Mouse (Mus musculus) MEL (cell line): ENCODE results near the gene Usp22. TPM values are rescaled to one million over a fixed set of nuclear protein-coding genes. Genes with fewer than 3 reads are reported as not detected.
A peak's percentile ranks its signal among the peaks of the same experiment; 100 is the strongest.

Source experiments
- DNase-seq: peaks from one replicate; pipeline ENCODE4 v3.0.0; 2011; ENCODE audit warnings: low read depth, low spot score
- H3K27ac ChIP-seq: 2 replicates; pipeline ENCODE4 v1.5.1; 2012; ENCODE audit warnings: low read depth, mild to moderate bottlenecking, control low read depth, low read length, moderate library complexity; ENCODE audit not compliant: control insufficient read depth
- H3K27me3 ChIP-seq, 2 experiments: fragments of 150-350 bp in 1 of 2; sonication (generic) in 1 of 2; 2 replicates each; pipeline ENCODE4 v1.6.1; 2012; ENCODE audit warnings: low read length in 2 of 2, mild to moderate bottlenecking in 2 of 2, improper control_type of control experiment in 1 of 2, moderate library complexity in 1 of 2; ENCODE audit not compliant: insufficient read depth in 2 of 2, control insufficient read depth in 1 of 2
- H3K36me3 ChIP-seq, 2 experiments: 2 replicates each; pipeline ENCODE4 v1.6.1; 2012 to 2014; ENCODE audit warnings: low read length in 2 of 2, improper control_type of control experiment in 1 of 2, inconsistent platforms in 1 of 2, mild to moderate bottlenecking in 1 of 2; ENCODE audit not compliant: insufficient read depth in 2 of 2, control insufficient read depth in 1 of 2
- H3K4me1 ChIP-seq, 2 experiments: fragments of 150-350 bp in 1 of 2; sonication (generic) in 1 of 2; 2 replicates each; pipeline ENCODE4 v1.6.1; 2012; ENCODE audit warnings: low read length in 2 of 2, improper control_type of control experiment in 1 of 2, mild to moderate bottlenecking in 1 of 2; ENCODE audit not compliant: insufficient read depth in 2 of 2, control insufficient read depth in 1 of 2
- H3K4me3 ChIP-seq, 2 experiments: fragments of 150-350 bp in 1 of 2; sonication (generic) in 1 of 2; 2 replicates each; pipeline ENCODE4 v1.5.1; 2012; ENCODE audit warnings: low read depth in 2 of 2, low read length in 2 of 2, mild to moderate bottlenecking in 2 of 2, moderate library complexity in 2 of 2, control low read depth in 1 of 2, improper control_type of control experiment in 1 of 2; ENCODE audit not compliant: control insufficient read depth in 1 of 2, insufficient read depth in 1 of 2
- H3K79me2 ChIP-seq: 2 replicates; pipeline ENCODE4 v1.6.1; 2012; ENCODE audit warnings: mild to moderate bottlenecking, low read length, moderate library complexity; ENCODE audit not compliant: control insufficient read depth, poor library complexity, insufficient read depth
- H3K9ac ChIP-seq: 2 replicates; pipeline ENCODE4 v1.6.1; 2012; ENCODE audit warnings: low read depth, mild to moderate bottlenecking, control low read depth, low read length, moderate library complexity; ENCODE audit not compliant: control insufficient read depth, poor library complexity, severe bottlenecking
- H3K9me3 ChIP-seq: fragments of 150-350 bp; sonication (generic); replicated peaks from 2 replicates; pipeline ENCODE4 v1.6.1; 2012; ENCODE audit warnings: mild to moderate bottlenecking, low read length, improper control_type of control experiment, moderate library complexity; ENCODE audit not compliant: insufficient read depth
- CHD1 ChIP-seq: IDR thresholded peaks from 2 replicates; pipeline ENCODE4 v1.6.1; 2012; ENCODE audit warnings: low read depth, mild to moderate bottlenecking, inconsistent platforms, low read length, improper control_type of control experiment
- CHD2 ChIP-seq: IDR thresholded peaks from 2 replicates; pipeline ENCODE4 v1.6.1; 2011; ENCODE audit warnings: low read length, improper control_type of control experiment
- CTCF ChIP-seq, 3 experiments: IDR thresholded peaks in 2 of 3; conservative IDR thresholded peaks in 1 of 3; 2 replicates each; pipeline ENCODE4 v1.5.1; 2011 to 2012; ENCODE audit warnings: low read length in 3 of 3, low read depth in 2 of 3, mild to moderate bottlenecking in 2 of 3, improper control_type of control experiment in 1 of 3, inconsistent platforms in 1 of 3, mixed read lengths in 1 of 3, moderate library complexity in 1 of 3; ENCODE audit not compliant: control insufficient read depth in 1 of 3, insufficient read depth in 1 of 3, poor library complexity in 1 of 3, severe bottlenecking in 1 of 3
- E2F4 ChIP-seq: IDR thresholded peaks from 2 replicates; pipeline ENCODE4 v1.6.1; 2011; ENCODE audit warnings: low read depth, low read length, improper control_type of control experiment, borderline replicate concordance
- ELF1 ChIP-seq: IDR thresholded peaks from 2 replicates; pipeline ENCODE4 v1.6.1; 2014; ENCODE audit warnings: low read depth, mild to moderate bottlenecking, inconsistent platforms, low read length, improper control_type of control experiment, moderate library complexity
- EP300 ChIP-seq, 2 experiments: IDR thresholded peaks; 2 replicates each; pipeline ENCODE4 v1.6.1; 2011; ENCODE audit warnings: improper control_type of control experiment in 2 of 2, low read length in 2 of 2, low read depth in 1 of 2, mild to moderate bottlenecking in 1 of 2
- ETS1 ChIP-seq: IDR thresholded peaks from 2 replicates; pipeline ENCODE4 v1.6.1; 2012; ENCODE audit warnings: low read depth, mild to moderate bottlenecking, inconsistent platforms, low read length, improper control_type of control experiment, moderate library complexity
- GABPA ChIP-seq: IDR thresholded peaks from 2 replicates; pipeline ENCODE4 v1.6.1; 2012; ENCODE audit warnings: low read depth, mild to moderate bottlenecking, inconsistent platforms, low read length, improper control_type of control experiment, moderate library complexity
- GATA1 ChIP-seq: IDR thresholded peaks from 2 replicates; pipeline ENCODE4 v1.6.1; 2011; ENCODE audit warnings: low read depth, low read length, improper control_type of control experiment
- JUND ChIP-seq: IDR thresholded peaks from 2 replicates; pipeline ENCODE4 v1.6.1; 2011; ENCODE audit warnings: low read depth, mild to moderate bottlenecking, improper control_type of control experiment, low read length
- KAT2A ChIP-seq: conservative IDR thresholded peaks from 2 replicates; pipeline ENCODE4 v1.6.1; 2012; ENCODE audit warnings: low read depth, low read length, improper control_type of control experiment, inconsistent platforms
- MAFK ChIP-seq: IDR thresholded peaks from 2 replicates; pipeline ENCODE4 v1.6.1; 2011; ENCODE audit warnings: low read depth, mild to moderate bottlenecking, low read length, improper control_type of control experiment, borderline replicate concordance
- MAX ChIP-seq: IDR thresholded peaks from 2 replicates; pipeline ENCODE4 v1.6.1; 2011; ENCODE audit warnings: low read length, improper control_type of control experiment
- MAZ ChIP-seq: IDR thresholded peaks from 2 replicates; pipeline ENCODE4 v1.6.1; 2012; ENCODE audit warnings: low read depth, mild to moderate bottlenecking, inconsistent platforms, low read length, improper control_type of control experiment
- MEF2A ChIP-seq: IDR thresholded peaks from 2 replicates; pipeline ENCODE4 v1.6.1; 2014; ENCODE audit warnings: low read depth, mild to moderate bottlenecking, inconsistent platforms, low read length, improper control_type of control experiment; ENCODE audit not compliant: poor library complexity, insufficient replicate concordance, severe bottlenecking; ENCODE audit errors: extremely low read depth
- MXI1 ChIP-seq: IDR thresholded peaks from 2 replicates; pipeline ENCODE4 v1.6.1; 2011; ENCODE audit warnings: mild to moderate bottlenecking, low read depth, low read length, improper control_type of control experiment
- MYB ChIP-seq: IDR thresholded peaks from 2 replicates; pipeline ENCODE4 v1.6.1; 2011; ENCODE audit warnings: mild to moderate bottlenecking, low read depth, low read length, improper control_type of control experiment
- MYC ChIP-seq: IDR thresholded peaks from 2 replicates; pipeline ENCODE4 v1.6.1; 2011; ENCODE audit warnings: low read depth, mild to moderate bottlenecking, low read length, improper control_type of control experiment, moderate library complexity
- NELFE ChIP-seq: IDR thresholded peaks from 2 replicates; pipeline ENCODE4 v1.6.1; 2011; ENCODE audit warnings: low read depth, low read length, improper control_type of control experiment
- NRF1 ChIP-seq: IDR thresholded peaks from 2 replicates; pipeline ENCODE4 v1.6.1; 2014; ENCODE audit warnings: low read depth, mild to moderate bottlenecking, inconsistent platforms, low read length, improper control_type of control experiment, moderate library complexity; ENCODE audit not compliant: poor library complexity, insufficient read depth, severe bottlenecking
- POLR2A ChIP-seq, 2 experiments: IDR thresholded peaks; 2 replicates each; pipeline ENCODE4 v1.6.1; 2011 to 2012; ENCODE audit warnings: low read length in 2 of 2, mild to moderate bottlenecking in 2 of 2, control low read depth in 1 of 2, improper control_type of control experiment in 1 of 2, low read depth in 1 of 2, moderate library complexity in 1 of 2; ENCODE audit not compliant: control insufficient read depth in 1 of 2, insufficient read depth in 1 of 2, poor library complexity in 1 of 2
- POLR2AphosphoS2 ChIP-seq: IDR thresholded peaks from 2 replicates; pipeline ENCODE4 v1.6.1; 2011; ENCODE audit warnings: low read length, improper control_type of control experiment
- POLR2AphosphoS5 ChIP-seq: IDR thresholded peaks from 2 replicates; pipeline ENCODE4 v1.6.1; 2012; ENCODE audit warnings: low read depth, borderline replicate concordance, mild to moderate bottlenecking, inconsistent platforms, low read length, moderate library complexity, mixed read lengths
- RAD21 ChIP-seq: IDR thresholded peaks from 2 replicates; pipeline ENCODE4 v1.6.1; 2011; ENCODE audit warnings: mild to moderate bottlenecking, low read depth, low read length, improper control_type of control experiment
- RCOR1 ChIP-seq: IDR thresholded peaks from 2 replicates; pipeline ENCODE4 v1.6.1; 2012; ENCODE audit warnings: low read depth, mild to moderate bottlenecking, inconsistent platforms, low read length, improper control_type of control experiment
- SIN3A ChIP-seq: IDR thresholded peaks from 2 replicates; pipeline ENCODE4 v1.6.1; 2012; ENCODE audit warnings: low read length, improper control_type of control experiment, inconsistent platforms
- SMC3 ChIP-seq: IDR thresholded peaks from 2 replicates; pipeline ENCODE4 v1.6.1; 2011; ENCODE audit warnings: low read depth, low read length, improper control_type of control experiment
- TAL1 ChIP-seq: IDR thresholded peaks from 2 replicates; pipeline ENCODE4 v1.6.1; 2012; ENCODE audit warnings: mild to moderate bottlenecking, inconsistent platforms, low read length, moderate library complexity, mixed read lengths
- TBP ChIP-seq: IDR thresholded peaks from 2 replicates; pipeline ENCODE4 v1.8.0; 2011; ENCODE audit warnings: low read depth, low read length, improper control_type of control experiment
- TCF12 ChIP-seq: IDR thresholded peaks from 2 replicates; pipeline ENCODE4 v1.6.1; 2014; ENCODE audit warnings: low read depth, mild to moderate bottlenecking, inconsistent platforms, low read length, improper control_type of control experiment, moderate library complexity
- UBTF ChIP-seq: IDR thresholded peaks from 2 replicates; pipeline ENCODE4 v1.6.1; 2012; ENCODE audit warnings: low read depth, mild to moderate bottlenecking, inconsistent platforms, low read length, improper control_type of control experiment, moderate library complexity, borderline replicate concordance; ENCODE audit not compliant: insufficient read depth
- USF1 ChIP-seq: IDR thresholded peaks from 2 replicates; pipeline ENCODE4 v1.6.1; 2014; ENCODE audit warnings: low read depth, mild to moderate bottlenecking, inconsistent platforms, low read length, improper control_type of control experiment, moderate library complexity
- USF2 ChIP-seq, 2 experiments: IDR thresholded peaks; 2 replicates each; pipeline ENCODE4 v1.6.1; 2011 to 2012; ENCODE audit warnings: improper control_type of control experiment in 2 of 2, low read length in 2 of 2, borderline replicate concordance in 1 of 2, inconsistent platforms in 1 of 2, low read depth in 1 of 2, mild to moderate bottlenecking in 1 of 2; ENCODE audit not compliant: insufficient read depth in 1 of 2
- ZC3H11A ChIP-seq: IDR thresholded peaks from 2 replicates; pipeline ENCODE4 v1.6.1; 2012; ENCODE audit warnings: low read depth, mild to moderate bottlenecking, inconsistent platforms, low read length, improper control_type of control experiment
- ZMIZ1 ChIP-seq: IDR thresholded peaks from 2 replicates; pipeline ENCODE4 v1.6.1; 2012; ENCODE audit warnings: low read depth, mild to moderate bottlenecking, inconsistent platforms, low read length, improper control_type of control experiment, moderate library complexity
- ZNF384 ChIP-seq: IDR thresholded peaks from 2 replicates; pipeline ENCODE4 v1.6.1; 2012; ENCODE audit warnings: low read depth, mild to moderate bottlenecking, inconsistent platforms, low read length, improper control_type of control experiment
- polyA plus RNA-seq, 2 experiments: library from polyadenylated mRNA; stranded (reverse) in 1 of 2; unstranded in 1 of 2; fragments of >175 nt in 1 of 2; fragments of >200 nt in 1 of 2; gene quantifications; 2 replicates each; pipeline versions ENCODE4 v1.2.1 to v1.2.4; 2012; ENCODE audit warnings: low replicate concordance in 2 of 2, low read depth in 1 of 2; ENCODE audit not compliant: insufficient read length in 2 of 2, insufficient read depth in 1 of 2, missing spikeins in 1 of 2
- total RNA-seq: library from RNA; depleted of rRNA; stranded (reverse); fragments of 300-350 nt; gene quantifications from 2 replicates; pipeline ENCODE4 v1.2.3, GENCODE M21; 2012

Gene Usp22
- total and polyA plus RNA-seq, 3 experiments = 36.5 to 646 (median 36.9) TPM

DNA sequence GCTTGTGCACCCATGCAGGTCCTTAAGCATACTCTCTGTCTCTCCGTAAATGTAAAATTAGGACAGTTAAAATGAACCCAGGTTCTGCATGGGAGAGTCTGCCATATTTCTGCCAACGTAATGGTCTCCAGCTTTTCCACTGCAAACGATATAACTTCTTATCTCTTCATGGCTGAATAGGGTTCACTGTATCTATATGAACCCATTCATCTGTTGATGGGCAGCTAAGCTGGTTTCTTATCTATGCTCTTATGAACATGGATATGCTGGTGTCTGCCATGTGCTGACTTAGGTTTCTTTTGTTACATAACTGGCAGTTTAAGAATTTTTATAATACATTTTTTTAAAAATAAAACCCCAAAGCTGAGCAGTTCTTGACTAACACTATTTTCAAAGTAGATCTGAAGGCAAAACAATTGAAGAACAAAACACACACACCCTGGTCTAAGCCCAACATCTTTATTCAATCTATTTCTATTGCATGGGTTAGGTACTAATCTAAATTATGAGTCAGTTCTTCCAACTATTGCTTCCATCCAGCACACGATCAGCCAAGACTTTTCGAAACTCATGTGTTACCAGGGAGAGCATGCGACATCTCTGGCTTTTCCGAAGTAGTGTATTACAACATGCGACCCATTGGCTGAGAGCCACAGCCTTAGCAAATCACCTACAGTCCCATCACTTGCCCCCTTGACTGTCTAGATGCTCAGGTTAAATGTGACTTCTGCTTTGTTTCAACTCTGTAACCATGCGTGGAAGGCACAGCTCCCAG is 48.3 kb upstream of the Usp22 start:
- no peak overlapping the region; a peak in 1 of 4 replicates for H3K4me3 ChIP-seq
- H3K27ac ChIP-seq = no peak overlapping the region
- H3K79me2 ChIP-seq = no peaks in the 10 kb centered on the region
- no peaks in the 10 kb centered on the region for H3K9me3 ChIP-seq
- peak; percentile 32 for DNase-seq
- no peaks in the 10 kb centered on the region; a peak in 1 of 4 replicates for H3K27me3 ChIP-seq
- H3K9ac ChIP-seq = no peak overlapping the region
- H3K4me1 ChIP-seq = peaks cover 11 to 12% of the 10 kb centered on the region in 2 experiments
- H3K36me3 ChIP-seq = peaks cover 0 to 8% of the 10 kb centered on the region in 2 experiments; a peak in 2 of 4 replicates
- TF ChIP-seq TAL1 = no peak
- 0 out of 2 replicates have a peak, but pooled peaks have one; percentile 44 for TF ChIP-seq SIN3A
- no peak for TF ChIP-seq MEF2A
- no peak for TF ChIP-seq POLR2AphosphoS5
- TF ChIP-seq CHD2 = no peak
- TF ChIP-seq NELFE = no peak
- TF ChIP-seq TCF12 = peak; percentile 77
- no peak for TF ChIP-seq RAD21
- no peak for TF ChIP-seq UBTF
- TF ChIP-seq ZC3H11A = no peak
- peak; percentile 59 for TF ChIP-seq ETS1
- TF ChIP-seq ZMIZ1 = no peak
- TF ChIP-seq POLR2AphosphoS2 = no peak
- TF ChIP-seq USF2 (IDR thresholded peaks at IDR 0.05; ENCODE audit: borderline replicate concordance in 1 of 2, insufficient read depth in 1 of 2, low read depth in 1 of 2, low read length in 2 of 2) = no peak
- no peak for TF ChIP-seq KAT2A
- peak; percentile 39; the same call in 1 of the 2 replicates for TF ChIP-seq MXI1
- TF ChIP-seq ZNF384 = no peak
- no peak for TF ChIP-seq NRF1
- no peak for TF ChIP-seq ELF1
- TF ChIP-seq MAX = peak; percentile 37; the same call in 1 of the 2 replicates
- no peak for TF ChIP-seq MAFK
- no peak for TF ChIP-seq RCOR1
- no peak for TF ChIP-seq CTCF (IDR thresholded peaks at IDR 0.05 in 2 of 3, conservative IDR thresholded peaks at IDR 0.05 in 1 of 3; ENCODE audit: control insufficient read depth in 1 of 3, insufficient read depth in 1 of 3, low read depth in 2 of 3, low read length in 3 of 3, poor library complexity in 1 of 3, severe bottlenecking in 1 of 3)
- no peak for TF ChIP-seq GABPA
- TF ChIP-seq TBP = no peak
- TF ChIP-seq USF1 = no peak
- TF ChIP-seq MYC = peak; percentile 46; the same call in 1 of the 2 replicates
- no peak for TF ChIP-seq E2F4
- no peak for TF ChIP-seq CHD1
- TF ChIP-seq MYB = no peak
- no peak for TF ChIP-seq SMC3
- peak; percentile 77 for TF ChIP-seq GATA1
- TF ChIP-seq MAZ = no peak
- no peak for TF ChIP-seq POLR2A (IDR thresholded peaks at IDR 0.05; ENCODE audit: control insufficient read depth in 1 of 2, insufficient read depth in 1 of 2, low read depth in 1 of 2, low read length in 2 of 2, poor library complexity in 1 of 2)
- no peak for TF ChIP-seq JUND
- peak; percentile 71 to 76 for TF ChIP-seq EP300 (IDR thresholded peaks at IDR 0.05; ENCODE audit: low read depth in 1 of 2, low read length in 2 of 2)
